Mouse (Mus musculus) testis, postnatal 14 days (tissue): ENCODE data around the gene Vmn2r63.
A peak's percentile ranks its signal among the peaks of the same experiment; 100 is the strongest.
"Not testable (repeated sequence)": the region's sequence is repeated elsewhere in the genome, so short reads cannot be mapped to it uniquely, and the experiment has no call there.

Experiments used
- DNase-seq: peaks from one replicate; pipeline ENCODE4 v3.0.0; 2021; ENCODE audit warnings: low spot score

Gene Vmn2r63

DNA sequence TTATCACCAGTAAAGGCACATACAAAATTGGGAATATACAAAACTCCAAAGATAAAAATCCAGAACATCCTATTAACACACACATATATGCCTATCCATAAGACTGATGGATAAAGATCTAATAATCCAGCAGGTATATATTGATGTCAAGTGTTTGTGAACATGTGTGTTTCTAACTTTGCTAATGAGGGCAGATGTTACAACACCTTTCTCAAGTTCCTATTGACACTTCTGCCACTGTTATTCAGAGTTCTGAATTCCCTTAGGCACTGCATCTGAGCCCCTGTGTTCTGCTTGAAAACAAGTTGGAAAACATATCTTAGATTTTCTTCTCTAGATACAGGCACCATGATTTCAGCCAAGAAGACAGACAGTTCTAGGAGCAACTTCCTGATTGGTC lies at the start of gene Vmn2r63:
Vmn2r63 (minus strand) TSS at position 101 of the 400 bp plus-strand sequence.
- DNase-seq: not testable (repeated sequence)

DNA sequence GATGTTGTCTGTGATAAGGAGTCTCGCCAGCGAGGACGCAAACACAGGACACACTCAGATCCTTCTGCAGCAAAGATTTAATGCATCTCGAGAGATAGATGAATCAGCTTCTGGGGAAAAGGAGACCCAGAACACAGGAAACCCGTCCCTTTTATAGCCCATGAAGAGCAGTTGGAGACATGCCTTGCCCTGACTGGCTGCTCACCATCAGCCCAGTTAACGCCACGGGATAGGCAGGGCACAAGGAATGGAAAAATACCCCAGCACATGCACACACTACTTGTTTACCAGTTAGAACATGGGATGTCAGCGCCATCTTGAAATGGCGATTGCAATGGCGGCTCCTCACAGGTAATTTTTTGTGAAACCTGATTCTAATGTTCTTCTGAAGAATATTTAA lies 47.1 kb upstream of the Vmn2r63 start:
- no peak for DNase-seq

DNA sequence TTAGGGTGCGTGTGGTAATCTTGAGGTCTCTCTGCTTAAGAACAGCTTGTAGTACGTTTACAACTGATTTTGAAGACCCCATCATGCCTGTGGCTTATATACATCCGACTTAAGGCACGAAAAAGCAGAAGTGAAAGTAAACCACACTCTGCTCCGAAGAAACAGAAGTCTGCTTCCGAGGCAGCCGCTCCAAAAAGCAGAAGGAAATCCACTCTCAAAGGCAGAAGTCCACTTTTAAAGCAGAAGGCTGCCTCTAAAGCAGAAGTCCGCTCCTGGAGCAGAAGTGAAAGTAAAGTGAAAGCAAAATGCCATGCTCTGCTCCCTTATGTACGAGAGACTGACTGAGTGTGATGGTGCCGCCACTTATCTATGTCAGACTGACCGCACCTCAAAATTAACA lies 46.5 kb upstream of the Vmn2r63 start:
- DNase-seq: no peak

DNA sequence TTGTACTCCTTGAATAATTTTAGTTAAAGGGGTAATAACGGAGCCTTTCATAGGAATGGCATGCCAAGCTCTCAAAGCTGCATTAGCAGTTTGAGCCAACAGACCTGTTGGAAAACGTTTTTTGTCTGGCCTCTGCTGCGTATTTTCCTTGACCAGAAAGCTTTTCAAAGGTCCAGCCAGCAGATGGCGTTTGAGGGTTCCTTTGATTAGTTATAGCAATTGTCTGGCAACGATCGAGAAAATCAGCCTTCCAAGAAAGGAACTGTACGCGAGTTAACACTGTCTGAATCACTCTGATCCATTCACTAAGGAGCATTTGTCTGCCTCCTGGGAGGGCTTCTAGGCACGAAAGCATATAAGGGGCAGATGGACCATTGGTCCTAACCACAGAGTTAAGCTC lies 31.6 kb upstream of the Vmn2r63 start:
- DNase-seq: no peak

DNA sequence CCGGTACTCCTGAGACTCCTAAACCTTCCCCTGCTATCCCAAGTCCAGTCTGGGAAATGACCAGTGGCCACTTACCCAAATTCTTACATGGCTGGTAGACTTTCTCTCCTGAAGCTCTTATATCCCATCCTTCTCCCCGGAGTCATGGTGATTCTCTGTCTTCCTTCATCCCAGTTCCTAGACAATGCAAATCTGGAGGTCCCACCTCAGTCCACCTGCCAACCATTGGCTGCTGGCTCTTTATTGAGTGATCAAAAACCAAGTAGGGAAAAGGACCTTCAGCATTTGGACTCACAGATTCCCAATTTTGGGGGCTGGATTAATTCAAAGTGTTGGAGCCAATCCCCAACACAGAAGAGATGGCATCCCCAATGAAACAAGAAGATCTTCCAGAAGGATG lies 35.6 kb downstream of the Vmn2r63 start:
- DNase-seq: not testable (repeated sequence)

DNA sequence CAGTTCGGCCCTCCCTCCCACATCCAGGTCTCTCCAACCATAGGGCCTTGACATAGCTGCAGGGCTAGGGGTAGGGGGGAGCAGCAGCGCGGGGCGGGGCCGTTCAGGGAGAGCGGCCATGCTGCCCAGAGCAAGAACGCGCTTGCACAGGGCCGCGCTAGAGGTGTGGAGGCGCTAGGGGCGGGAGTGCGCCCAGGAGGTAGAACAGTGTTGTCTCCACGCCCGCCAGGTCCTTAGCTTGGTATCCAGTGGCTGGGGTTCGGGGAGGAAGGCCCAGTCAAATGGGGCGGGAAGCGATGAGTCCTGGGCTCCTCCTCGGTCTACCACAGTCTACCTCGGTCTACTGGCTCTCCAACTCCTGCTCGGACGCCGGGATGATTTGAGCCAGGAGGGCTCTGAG lies 55.5 kb downstream of the Vmn2r63 start:
- DNase-seq: no peak

DNA sequence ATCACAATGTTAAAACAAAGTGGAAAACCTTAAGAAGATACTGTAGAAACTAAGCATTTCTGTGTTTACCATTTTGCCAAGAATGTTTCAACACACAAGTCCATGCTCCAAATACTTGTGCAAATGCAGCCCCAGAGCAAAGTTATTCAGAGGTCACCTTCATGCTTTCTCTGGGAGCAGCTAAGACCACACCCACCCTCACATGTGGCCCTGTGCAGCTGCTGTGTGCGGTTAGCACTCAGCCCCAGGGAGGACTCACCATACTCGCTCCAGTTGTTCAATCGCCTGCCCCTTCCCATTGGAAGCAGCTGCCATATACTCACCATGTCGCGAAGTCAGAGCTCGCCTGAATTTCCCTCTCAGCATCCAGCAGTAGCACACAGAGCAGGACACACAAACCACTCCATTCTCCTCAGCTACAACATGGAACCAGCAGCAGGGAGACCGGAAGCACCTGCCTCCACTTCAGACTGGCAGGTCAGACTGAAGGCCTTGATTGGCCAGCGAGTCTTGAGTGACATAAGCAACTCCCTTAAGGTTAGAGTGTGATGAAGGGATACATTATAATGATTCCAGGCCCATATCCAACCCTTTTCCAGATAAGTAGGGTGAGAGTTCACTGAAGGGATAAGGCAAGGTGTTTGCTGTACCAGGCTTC lies 66.7 kb downstream of the Vmn2r63 start, which contains the start of gene Gm2381:
Gm2381 (minus strand) TSS at position 434 of the 658 bp plus-strand sequence.
- DNase-seq: peak; percentile 4
